Mouse (Mus musculus): ENCODE results near the gene Gpatch1.

The Gpatch1 gene

DNA sequence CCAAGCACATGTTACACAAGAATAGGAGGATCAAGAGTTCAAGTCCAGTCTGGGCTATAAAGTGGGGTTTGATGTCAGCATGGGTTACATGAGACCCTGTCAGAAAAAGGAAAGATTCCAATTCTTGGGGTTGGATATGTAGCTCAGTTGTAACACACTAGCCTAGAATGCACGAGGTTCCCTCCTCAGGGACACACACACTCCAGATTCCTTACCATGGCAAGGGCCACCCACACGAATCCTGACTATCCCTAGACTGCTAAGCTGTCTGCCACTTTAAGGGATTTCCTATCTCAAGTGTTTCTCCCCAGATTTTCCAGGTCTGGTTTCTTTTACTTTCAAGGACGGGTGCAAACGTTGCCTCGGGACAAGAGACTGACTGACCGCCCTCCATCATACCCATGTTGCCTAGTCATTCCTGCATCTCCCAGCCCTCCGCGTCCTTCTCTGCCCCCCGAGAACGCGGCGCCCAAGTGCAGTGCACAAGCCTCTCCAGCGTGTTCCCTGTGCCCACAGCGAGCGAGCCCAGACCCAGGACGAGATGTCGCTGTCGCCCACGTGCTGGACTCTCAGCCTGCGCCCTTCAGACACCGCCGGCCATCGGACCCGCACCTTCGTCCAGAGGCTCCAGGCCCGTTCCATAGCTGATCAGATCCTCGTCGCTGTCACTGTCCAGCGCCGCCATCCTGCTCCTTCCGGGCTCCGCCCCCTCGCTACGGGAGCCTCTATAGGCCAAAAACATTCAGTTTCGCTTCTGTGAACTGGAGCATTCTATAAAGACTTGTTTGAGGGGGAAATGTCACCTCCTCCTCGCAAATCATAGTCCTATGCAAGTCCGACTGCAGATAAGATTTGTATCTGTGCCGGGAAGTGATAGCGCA is at the start of gene Gpatch1:
TSS of gene Gpatch1 (minus strand) at position 712 of the 881 bp plus-strand sequence.
- peak; percentile 91 to 97 for DNase-seq

DNA sequence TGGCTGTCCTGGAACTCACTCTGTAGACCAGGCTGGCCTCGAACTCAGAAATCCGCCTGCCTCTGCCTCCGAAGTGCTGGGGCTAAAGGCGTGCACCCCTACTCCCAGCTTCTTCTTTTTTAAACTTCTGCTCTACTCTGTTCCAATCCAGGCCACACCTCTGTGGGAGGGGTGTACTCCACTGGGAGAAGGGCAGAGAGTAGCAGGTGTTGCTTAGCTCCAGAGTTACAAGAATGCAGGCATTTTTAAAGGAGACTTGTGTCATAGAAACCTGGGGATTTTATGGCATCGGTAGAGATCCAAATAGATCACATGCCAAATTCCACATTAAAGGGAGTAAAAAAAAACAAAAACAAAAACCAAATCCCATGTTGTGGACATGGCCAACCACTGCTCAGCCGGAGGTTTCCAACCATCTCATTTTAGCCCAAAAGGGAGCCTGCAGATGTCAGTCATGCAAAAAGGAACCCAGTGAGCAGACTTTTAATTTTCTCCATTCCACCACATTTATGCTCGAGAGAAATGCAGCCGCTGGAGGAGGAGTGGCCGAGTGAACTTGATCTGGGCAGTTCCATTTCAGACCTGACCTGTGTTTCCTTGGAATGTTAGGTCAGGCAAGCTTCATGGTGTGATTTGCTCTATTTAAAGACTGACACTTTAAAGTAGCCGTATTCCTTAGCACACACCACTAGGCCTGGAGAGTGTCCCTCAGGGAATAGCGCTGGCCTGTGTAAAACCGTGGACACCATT is 47.1 kb upstream of the Gpatch1 start:
- no peak for DNase-seq

DNA sequence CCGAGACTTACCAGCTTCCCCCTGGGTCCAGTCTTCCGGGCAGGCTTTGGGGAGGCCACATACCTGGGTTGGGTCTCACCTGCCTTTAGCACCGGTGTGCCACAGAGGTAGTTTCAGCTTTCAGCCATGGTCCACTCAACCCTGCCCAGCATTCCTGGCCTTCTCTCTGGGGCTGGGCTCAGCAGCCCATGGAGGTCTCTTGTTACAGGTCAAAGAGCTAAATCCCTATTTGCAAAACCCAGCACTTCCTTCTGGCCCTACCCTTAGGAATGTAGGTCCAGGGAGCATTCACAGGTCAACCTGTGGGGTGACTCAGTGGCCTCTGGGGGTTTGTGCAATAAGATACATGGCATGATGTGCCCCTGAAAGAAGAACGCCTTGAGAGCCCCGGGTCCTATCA is 44.6 kb upstream of the Gpatch1 start:
- DNase-seq, result no peak

DNA sequence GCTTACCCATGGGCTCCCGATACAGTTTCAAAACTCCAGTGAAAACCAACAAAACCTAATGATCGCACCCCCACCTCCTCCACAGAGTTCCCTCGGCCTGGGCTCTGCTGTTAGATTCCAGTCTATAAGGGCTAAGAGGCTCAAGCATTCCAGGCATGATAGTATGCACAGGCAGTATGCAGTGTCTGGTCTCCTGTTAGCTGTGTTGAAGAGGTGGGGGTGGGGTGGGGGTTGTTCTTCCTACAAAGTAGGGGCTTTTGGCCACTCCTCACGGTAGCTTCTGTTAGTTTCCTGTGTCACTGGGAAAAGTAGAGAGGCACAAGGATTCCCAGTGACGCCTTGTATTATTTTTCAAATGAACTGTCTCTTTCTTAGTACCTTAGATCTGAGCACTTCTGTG is 44.0 kb upstream of the Gpatch1 start:
- no peak for DNase-seq

DNA sequence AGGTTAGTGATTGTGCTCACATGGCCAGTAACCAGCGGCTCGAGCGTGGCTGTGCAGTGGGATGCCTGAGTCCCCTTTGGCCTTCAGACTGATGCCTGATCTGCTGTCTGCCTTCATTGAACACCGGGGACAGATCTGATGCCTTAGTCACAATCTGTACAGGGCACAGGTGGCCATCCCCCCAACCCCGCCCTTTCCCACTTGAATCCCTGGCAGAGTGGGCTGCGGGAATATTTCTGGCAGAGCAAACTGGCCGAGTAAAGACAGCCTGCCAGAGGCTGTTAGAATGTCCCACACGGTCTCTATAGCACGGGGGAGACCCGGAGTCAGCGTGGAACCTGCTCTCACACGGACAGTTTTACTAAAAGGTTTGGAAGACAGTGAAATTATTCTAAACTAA is 39.4 kb upstream of the Gpatch1 start:
- peak in 1 of 2 experiments; percentile 31 for DNase-seq

DNA sequence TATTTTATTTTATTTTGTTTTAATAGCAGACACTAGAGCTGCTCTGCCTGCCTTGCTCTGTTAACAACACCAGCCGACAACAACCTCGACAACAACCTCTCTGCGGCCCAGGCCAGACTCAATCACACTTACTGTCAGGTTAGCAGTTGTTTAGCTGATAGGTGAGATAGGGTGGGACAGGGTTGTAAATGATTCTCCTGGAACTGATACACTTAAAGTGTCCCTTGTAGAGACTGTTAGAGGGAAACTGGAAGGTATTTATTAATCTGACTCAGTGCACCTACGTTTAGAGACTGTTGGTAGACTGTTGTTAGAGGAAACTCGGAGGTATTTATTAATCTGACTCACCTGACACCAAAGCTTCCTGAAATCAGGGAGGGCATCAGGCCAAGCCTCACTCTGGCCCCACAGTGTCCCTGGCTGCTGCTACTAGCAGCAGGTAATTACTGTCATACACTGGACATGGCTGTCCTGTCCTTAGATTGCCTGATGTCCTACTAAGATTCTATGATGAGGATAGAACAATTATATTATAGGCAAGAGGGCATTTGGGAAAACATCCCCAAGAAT is 37.1 kb upstream of the Gpatch1 start:
- no peak for DNase-seq

DNA sequence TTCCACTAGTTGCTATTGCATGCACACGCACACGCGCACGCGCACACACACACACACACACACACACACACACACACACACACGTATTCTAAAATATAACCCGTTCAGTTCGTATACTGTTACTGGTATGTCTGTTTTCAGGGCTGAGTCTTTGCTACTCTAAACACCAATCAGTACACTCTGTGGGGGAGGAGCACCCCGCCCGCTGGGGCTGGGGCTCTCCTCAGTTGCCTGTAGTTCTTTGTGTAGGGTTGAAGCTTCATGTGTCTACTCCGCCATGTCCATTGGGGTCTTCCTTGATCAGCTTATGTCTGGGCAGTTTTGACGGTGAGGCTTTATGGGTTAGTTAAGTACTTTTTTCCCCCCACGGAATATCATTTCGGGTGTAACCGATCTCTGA is 35.1 kb upstream of the Gpatch1 start:
- DNase-seq, result no peak

DNA sequence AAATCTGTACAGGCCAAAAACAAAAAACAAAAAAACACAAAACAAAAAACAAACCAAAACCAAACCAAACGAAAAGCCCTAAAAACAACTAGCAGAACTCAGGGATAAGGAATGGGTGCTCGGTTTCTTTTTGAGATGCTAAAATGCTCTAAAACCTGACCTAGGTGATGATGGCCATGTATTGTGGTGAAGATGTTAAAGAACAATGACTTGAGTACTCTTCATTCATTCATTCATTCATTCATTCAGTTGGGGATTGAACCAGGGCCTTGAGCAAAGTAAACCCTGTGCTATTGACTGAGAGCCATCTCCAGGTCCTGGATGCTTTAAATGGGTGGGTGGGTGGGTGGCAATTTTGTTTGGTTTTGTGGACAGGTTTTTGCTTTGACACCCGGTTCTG is 32.9 kb upstream of the Gpatch1 start:
- no peak for DNase-seq

DNA sequence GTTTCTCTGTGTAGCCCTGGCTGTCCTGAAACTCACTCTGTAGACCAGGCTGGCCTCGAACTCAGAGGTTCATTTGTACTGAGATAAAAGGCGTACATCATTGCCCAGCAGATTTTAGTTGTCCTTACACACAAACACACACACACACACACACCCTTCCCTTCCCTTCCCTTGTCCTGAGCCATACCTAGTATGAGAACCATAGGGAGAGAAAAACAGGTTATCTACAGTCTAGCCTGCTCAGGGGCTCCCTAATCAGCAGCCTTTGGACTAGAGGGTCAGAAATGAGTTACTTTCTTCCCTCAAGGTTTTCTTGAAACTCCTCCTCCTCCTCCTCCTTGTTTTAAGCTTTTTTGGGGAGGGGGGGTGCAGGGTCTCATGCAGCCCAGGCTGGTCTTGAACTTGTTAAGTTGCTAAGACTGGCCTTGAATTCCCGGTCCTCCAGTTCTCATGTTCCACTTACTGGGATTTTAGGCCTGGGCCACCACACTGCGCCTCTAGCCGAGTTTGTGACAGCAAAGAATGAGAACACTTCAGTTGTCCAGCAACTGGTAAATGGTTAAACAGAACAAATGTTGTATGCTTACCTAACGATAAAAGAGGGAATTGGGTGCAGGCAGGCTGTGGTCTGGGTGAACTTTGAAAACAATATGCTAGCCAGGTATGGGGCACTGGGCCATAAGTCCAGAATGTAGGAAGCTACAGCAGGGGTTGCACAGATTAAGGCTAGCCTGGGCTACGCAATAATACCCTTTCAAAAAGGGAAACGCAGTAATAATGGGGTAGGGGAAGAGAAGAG is 31.8 kb upstream of the Gpatch1 start:
- no peak for DNase-seq

DNA sequence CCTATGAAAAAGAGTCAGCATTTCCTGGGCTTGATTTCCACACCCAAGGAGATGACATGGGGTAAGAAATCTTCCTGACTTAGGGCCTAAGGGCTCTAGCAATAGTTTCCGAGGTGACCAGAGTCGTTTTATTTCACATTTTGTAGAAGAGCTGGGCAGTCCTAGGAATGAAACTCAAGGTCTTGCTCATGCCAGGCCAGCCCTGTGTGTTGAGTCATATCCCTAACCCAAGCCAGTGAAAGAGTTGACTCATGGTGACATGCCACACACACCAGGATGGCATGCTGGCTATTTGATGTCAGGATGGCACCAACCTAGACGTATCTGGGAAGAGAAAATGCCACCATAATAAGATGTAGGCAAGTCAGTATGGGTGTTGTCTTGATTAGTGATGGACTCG is 30.8 kb upstream of the Gpatch1 start:
- DNase-seq, result no peak

DNA sequence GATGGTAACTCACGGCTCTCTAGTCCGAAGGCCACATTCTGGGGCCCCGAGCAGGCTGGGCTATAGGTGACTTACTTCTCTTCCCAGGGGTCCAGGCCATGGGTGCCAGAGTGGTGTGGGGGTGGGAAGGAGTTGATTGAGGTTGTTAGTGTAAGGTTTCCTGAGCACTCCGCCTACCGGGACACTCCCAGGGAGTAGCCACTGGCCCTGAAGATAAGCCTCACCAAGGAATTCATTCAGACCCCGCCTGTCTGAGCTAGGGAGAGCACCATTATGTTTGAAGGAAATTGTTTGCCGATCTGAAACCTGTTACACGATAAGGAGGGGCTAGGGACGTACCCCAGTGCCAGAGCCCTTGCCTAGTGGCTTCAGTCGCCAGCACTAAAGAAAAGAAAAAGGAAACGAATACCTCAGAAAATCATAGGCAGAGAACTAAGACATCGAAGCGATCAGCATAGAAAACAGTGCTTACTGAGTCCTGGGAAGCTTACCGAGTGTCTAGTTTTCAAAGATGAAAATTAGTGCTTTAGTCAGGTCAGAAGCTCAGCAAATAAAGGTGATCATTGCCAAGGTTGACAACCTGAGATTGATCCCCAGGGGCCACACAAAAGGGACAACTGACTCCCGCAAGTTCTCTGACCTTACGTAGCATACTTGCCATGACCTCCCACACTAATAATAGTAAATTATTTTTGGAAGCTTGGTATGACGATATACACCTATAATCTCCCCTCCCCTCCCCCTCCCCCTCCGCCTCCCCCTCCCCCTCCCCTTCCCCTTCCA is 29.9 kb upstream of the Gpatch1 start:
- no peak for DNase-seq

DNA sequence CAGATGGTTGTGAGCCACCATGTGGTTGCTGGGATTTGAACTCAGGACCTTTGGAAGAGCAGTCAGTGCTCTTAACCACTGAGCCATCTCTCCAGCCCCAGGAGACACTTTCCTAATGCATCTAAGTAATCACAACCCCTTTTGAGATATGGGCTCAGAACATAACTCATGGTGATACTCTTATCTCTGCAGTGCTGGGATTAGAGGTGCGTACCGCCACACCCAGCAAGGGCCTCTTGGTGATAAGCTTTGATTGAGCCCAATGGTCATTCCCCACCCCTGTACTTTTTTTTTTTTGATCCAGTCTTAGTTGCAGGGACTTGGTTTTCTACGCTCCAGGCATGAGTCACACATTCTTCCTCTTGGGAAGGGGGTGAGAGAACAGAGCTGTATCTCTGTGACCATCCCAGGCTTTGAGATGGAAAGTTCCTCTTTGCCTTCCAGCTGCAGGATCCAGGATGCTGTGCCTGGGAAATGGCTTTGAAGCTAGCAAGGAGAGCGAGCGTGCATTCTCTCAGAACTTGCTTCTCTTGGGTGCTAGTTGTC is 26.6 kb upstream of the Gpatch1 start:
- DNase-seq, result no peak

DNA sequence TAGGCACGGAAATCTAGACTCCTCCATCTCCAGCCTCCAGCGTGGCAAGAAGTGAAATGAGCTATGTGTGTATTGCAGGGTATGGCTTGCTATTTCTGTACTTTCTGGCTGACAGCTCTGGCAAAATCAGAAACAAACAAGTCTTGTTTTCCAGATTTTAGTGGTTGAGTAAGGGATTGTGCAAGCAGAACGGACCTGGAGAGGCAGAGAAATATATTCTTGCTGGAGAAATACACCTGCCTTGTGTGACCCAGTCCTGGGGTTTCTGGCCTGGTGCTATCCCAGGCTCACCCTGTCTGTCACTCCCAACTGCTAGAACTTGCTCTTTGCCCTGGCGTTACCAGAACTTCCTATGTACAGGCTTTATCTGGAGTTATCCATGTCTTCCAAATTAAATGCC is 24.3 kb upstream of the Gpatch1 start:
- DNase-seq, result no peak

DNA sequence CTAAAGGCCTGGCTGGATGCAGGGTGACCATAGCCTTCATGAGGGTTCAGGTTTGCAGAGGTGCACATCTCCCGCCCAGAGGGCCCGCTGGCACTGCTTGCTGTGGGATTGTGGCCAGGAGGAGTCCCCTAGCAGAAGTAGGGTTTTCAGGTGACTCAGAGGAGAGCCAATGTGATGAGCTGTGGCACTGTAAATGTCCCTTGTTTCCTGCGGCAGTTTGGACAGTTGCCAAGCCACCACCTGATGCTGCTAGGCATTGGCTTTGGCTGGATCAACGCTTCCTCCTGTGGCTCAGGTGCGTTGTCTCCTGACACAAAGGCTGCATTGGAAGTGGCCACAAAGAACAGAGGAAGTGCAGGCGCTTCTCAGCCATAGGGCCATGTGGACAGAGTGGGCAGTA is 23.0 kb upstream of the Gpatch1 start:
- DNase-seq, result peak in 1 of 2 experiments; percentile 24

DNA sequence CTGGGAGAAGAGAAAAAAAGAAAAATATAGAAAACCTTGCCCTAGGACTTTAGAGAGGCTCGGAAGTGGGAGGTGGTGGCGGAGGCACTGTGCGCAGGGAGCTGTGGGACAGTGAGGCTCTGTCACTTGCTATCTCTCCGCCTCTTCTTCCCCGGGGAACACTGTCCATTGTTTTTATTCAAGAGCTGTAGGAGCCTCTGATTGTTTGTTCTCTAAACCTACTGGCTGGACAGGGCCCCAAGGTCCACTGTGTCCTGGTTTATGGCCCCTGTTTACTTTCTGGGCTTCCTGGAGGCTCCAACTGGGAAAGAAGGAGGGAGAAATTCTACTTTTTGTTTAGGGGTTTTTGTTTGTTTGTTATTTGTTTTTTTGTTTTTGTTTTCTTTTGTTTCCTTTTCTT is 22.0 kb upstream of the Gpatch1 start:
- DNase-seq, result no peak

DNA sequence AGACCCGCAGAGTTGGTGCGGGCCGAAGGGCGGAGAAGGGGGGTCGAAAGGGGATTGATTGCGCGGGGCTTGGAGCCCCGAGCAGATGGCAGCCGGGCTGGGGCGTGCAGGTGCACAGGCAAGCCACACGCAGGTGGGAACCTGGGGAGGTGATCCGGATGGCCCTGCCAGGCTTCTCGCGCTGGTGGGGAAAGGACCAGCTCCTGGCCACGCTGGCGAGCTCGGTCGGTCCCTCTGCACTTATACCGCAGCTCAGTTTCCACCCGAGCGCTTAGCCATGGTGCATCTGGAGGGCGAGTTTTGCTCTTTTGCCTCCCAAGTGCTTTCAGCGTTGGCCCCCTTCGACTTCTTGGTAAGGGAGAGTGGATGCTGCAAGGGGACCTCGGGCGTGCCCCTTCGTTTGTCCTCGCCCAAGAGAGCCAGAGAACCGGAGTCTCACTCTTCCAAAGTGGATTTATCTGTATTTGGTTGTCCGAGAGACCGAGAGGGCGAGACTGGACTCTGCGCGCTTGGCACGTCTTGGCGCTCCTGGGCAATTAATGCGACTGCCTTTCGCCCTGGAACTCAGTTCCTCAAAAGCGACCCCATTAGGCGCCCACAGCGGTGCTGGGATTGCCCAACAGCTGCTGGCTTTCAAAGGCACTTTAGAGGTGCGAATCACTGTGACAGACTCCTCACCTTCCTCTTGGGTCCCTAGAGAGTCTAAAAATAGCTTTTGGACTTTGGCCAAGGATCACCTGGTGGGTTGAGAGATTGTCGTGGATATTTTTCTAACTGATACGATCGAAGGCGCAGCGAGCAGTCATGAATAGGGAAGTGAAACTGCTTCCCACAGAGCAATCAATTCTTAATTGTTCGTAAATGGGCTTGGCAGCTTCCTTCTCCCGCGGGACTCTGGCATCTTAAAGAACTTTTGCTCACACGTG is 16.6 kb upstream of the Gpatch1 start:
- DNase-seq, result peak in 1 of 2 experiments; percentile 50

DNA sequence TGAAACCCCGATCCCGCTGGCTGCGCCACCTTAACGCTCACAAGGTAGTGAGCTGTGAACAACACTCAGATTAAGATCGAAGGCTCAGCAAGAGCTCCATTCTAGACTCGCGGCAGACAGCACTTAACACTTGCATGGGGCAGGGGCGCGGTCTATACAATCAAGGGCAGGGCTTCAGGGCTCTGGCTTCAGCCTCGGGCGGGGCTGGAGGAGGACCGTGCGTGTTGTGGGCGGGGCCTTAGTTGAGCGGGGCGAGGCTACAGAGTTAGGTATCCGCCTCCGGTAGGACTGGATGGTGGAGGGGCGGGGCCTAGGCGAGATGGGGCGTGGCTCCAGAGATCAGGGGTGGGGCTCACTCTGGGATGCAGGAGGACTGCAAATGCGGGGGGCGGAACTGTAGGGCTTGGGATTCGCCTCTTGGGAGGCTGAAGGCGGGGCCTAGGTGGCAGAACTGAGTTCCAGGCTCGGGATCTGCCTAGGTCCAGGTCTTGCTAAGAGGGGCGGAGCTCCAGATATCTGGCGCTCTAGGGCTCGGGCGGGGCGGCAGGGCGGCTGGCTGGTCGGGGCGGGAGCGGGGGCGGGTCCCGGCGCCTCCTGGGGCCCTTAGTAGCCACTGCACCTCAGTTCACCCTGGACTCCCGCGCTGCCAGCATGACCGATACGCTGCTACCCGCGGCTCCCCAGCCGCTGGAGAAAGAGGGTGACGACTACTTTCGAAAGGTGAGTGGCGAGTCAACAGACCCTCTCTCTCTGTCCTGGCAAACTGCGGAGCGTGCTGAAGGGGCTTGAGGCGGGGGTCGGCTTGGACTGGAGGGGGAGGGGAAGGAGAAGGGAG is 15.7 kb upstream of the Gpatch1 start, which contains the start of gene Rhpn2:
TSS of gene Rhpn2 (plus strand) at position 479 of the 835 bp plus-strand sequence.
- DNase-seq, result peak; percentile 100

DNA sequence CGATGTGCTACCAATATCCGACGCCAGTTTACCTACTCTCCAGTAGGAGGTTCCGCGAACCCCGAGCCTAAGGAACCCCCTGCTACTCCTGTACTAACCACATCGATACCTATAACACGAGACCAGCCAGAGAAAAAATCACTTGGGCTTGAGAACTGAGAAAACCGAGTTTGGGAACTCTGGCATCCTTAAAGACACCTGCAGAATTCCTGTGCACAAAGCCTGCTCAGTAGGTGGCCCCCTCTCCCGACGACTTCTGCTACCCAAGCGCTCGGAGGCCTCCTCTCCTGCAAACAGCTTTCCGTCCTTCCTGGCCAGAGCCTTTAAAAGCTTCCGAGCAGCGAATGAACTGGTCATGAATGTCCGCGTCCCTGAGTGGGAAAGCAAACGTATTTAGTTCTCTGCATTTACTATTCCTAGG is 15.0 kb upstream of the Gpatch1 start:
- peak in 1 of 2 experiments; percentile 56 for DNase-seq

DNA sequence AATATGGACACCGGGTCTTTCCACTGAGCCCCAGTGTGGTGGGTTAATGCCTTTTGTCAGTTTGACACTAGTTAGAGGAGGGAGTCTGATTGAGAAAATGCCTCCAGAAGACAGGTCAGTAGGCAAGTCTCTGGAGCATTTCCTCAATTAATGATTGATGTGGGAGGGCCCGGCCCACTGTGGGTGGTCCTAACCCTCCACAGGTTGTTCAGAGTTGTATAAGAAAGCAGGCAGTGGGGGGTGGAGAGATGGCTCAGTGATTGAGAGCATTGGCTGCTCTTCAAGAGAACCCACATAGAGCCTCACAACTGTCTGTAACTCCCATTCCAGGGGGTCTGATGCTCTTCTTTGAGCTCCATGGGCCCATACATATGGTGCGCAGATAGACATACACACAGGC is 13.3 kb upstream of the Gpatch1 start:
- DNase-seq, result no peak
